Mouse (Mus musculus): Measurements from ENCODE around the gene Slc4a8. TPM values are rescaled to one million over a fixed set of nuclear protein-coding genes. Genes with fewer than 3 reads are reported as not detected.

Gene Slc4a8
- 23.1 and 24.3 TPM in 2 replicates for polyA plus RNA-seq (2021; fragmentation: Nextera tagmentation)
- long read RNA-seq, experiment 1, full-length matches to known transcripts: 3 of 32 reads
- long read RNA-seq, experiment 1, partial matches to known transcripts: 23 of 32 reads
- long read RNA-seq, experiment 1, other reads (novel, unspliced or antisense): 6 of 32 reads
- long read RNA-seq, experiment 2, full-length matches to known transcripts: 46 of 98 reads
- long read RNA-seq, experiment 2, partial matches to known transcripts: 32 of 98 reads
- long read RNA-seq, experiment 2, other reads (novel, unspliced or antisense): 20 of 98 reads

GRCm38 (mm10) chr15:100761419-100762185 lies at the start of gene Slc4a8:
TSS of gene Slc4a8 (plus strand) at chr15:100761747.

GRCm38 (mm10) chr15:100729281-100729985 lies 32.1 kb upstream of the Slc4a8 start, which contains the start of gene Galnt6:
TSS of gene Galnt6 (minus strand) at chr15:100729376.

GRCm38 (mm10) chr15:100869558-100869957 lies 108.0 kb downstream of the Slc4a8 start, which contains the start of gene Scn8a:
TSS of gene Scn8a (plus strand) at chr15:100869858.

Other genes with a start within 250 kb of the Slc4a8 start
- gene Tfcp2, start 209.7 kb upstream of the Slc4a8 start, polyA plus RNA-seq (2021; fragmentation: Nextera tagmentation): 14.1 and 21.5 TPM in 2 replicates
- 10.1 and 11.6 TPM in 2 replicates for gene Pou6f1, start 161.8 kb upstream of the Slc4a8 start, polyA plus RNA-seq (2021; fragmentation: Nextera tagmentation)
- gene Dazap2, start 146.4 kb upstream of the Slc4a8 start, polyA plus RNA-seq (2021; fragmentation: Nextera tagmentation): 248 and 256 TPM in 2 replicates
- 2.1 and 2.3 TPM in 2 replicates for gene Smagp, start 124.8 kb upstream of the Slc4a8 start, polyA plus RNA-seq (2021; fragmentation: Nextera tagmentation)
- gene Bin2, start 92.2 kb upstream of the Slc4a8 start, polyA plus RNA-seq (2021; fragmentation: Nextera tagmentation): 3.8 and 4.4 TPM in 2 replicates
- 4.8 and 5.3 TPM in 2 replicates for gene Cela1, start 73.8 kb upstream of the Slc4a8 start, polyA plus RNA-seq (2021; fragmentation: Nextera tagmentation)
- 6.6 TPM in 2 replicates for gene Galnt6, start 32.4 kb upstream of the Slc4a8 start, polyA plus RNA-seq (2021; fragmentation: Nextera tagmentation)
- gene Scn8a, start 108.1 kb downstream of the Slc4a8 start, polyA plus RNA-seq (2021; fragmentation: Nextera tagmentation): 17.8 and 19.2 TPM in 2 replicates